Mouse (Mus musculus) A20 (cell line): ENCODE data around the gene Adamtsl4.

ENCODE experiments used
- DNase-seq: peaks from one replicate; pipeline ENCODE4 v3.0.0-alpha.2; 2011; ENCODE audit warnings: low read depth, low spot score

Adamtsl4 gene

GRCm38 (mm10) chr3:95676745-95677419, 10.8 kb downstream of the Adamtsl4 start:
- peak; percentile 69 for DNase-seq

- peak; percentile 78 for DNase-seq
These were observed 12.2 kb downstream of the Adamtsl4 start for GRCm38 (mm10) chr3:95675301-95676092.

GRCm38 (mm10) chr3:95674812-95675211, 12.9 kb downstream of the Adamtsl4 start:
- DNase-seq: peak; percentile 59

GRCm38 (mm10) chr3:95674236-95674635, 13.5 kb downstream of the Adamtsl4 start:
- DNase-seq: peak; percentile 93

- DNase-seq: no peak
These were observed 14.0 kb downstream of the Adamtsl4 start for GRCm38 (mm10) chr3:95673707-95674211.

- peak; percentile 94 for DNase-seq
These were observed 14.6 kb downstream of the Adamtsl4 start for GRCm38 (mm10) chr3:95672861-95673706.

- peak; percentile 82 for DNase-seq
These were observed 15.3 kb downstream of the Adamtsl4 start for GRCm38 (mm10) chr3:95672461-95672860.

- peak; percentile 9 for DNase-seq
These were observed 16.5 kb downstream of the Adamtsl4 start for GRCm38 (mm10) chr3:95671201-95671600.

- DNase-seq: peak; percentile 20
These were observed 17.3 kb downstream of the Adamtsl4 start for GRCm38 (mm10) chr3:95670419-95670818.

GRCm38 (mm10) chr3:95669309-95669665, 18.4 kb downstream of the Adamtsl4 start:
- no peak for DNase-seq

GRCm38 (mm10) chr3:95668589-95669308, 19.0 kb downstream of the Adamtsl4 start:
- peak; percentile 81 for DNase-seq

- no peak for DNase-seq
These were observed 19.7 kb downstream of the Adamtsl4 start for GRCm38 (mm10) chr3:95668026-95668425.

- DNase-seq: peak; percentile 58
These were observed 20.2 kb downstream of the Adamtsl4 start for GRCm38 (mm10) chr3:95667521-95667920.

GRCm38 (mm10) chr3:95666124-95666844, 21.4 kb downstream of the Adamtsl4 start:
- DNase-seq: peak; percentile 61

- DNase-seq: peak; percentile 58
These were observed 22.8 kb downstream of the Adamtsl4 start for GRCm38 (mm10) chr3:95664940-95665352.

GRCm38 (mm10) chr3:95663969-95664608, 23.6 kb downstream of the Adamtsl4 start:
- peak; percentile 54 for DNase-seq

GRCm38 (mm10) chr3:95663486-95663885, 24.2 kb downstream of the Adamtsl4 start:
- DNase-seq: peak; percentile 46

- peak; percentile 55 for DNase-seq
These were observed 24.8 kb downstream of the Adamtsl4 start for GRCm38 (mm10) chr3:95662724-95663449.
